Mouse (Mus musculus): ENCODE results near the gene Tsc2.

- no peak for TF ChIP-seq CTCF (conservative IDR thresholded peaks at IDR 0.05; ENCODE audit: insufficient read depth, insufficient read length, low read depth, low read length)
- TF ChIP-seq POLR2A (IDR thresholded peaks at IDR 0.05; ENCODE audit: low read depth, low read length) = no peak
Observed at GRCm38 (mm10) chr17:24635024-24635423, 2.6 kb upstream of the Tsc2 start.

Measured in kidney, adult 2 months (tissue).